Mouse (Mus musculus) G1E (cell line): Measurements from ENCODE around the gene Stat4.

Experiments used
- CTCF ChIP-seq: IDR thresholded peaks from 2 replicates; pipeline ENCODE4 v1.5.1; 2012; ENCODE audit warnings: low read depth, low read length, inconsistent platforms, mixed read lengths
- GATA1 ChIP-seq: IDR thresholded peaks from 2 replicates; pipeline ENCODE4 v1.6.1; 2012; ENCODE audit warnings: borderline replicate concordance, low read length, inconsistent platforms, mixed read lengths

GRCm38 (mm10) chr1:52055947-52056346 lies 69.0 kb downstream of the Stat4 start:
- TF ChIP-seq CTCF (no peak), GATA1 (no peak)
